Mouse (Mus musculus) bone marrow macrophage, adult 2 months (primary cell): ENCODE results near the gene Art2b. TPM values are rescaled to one million over a fixed set of nuclear protein-coding genes. Genes with fewer than 3 reads are reported as not detected.
"Not testable (repeated sequence)": the region's sequence is repeated elsewhere in the genome, so short reads cannot be mapped to it uniquely, and the experiment has no call there.

Source experiments
- H3K27ac ChIP-seq: 2 replicates; pipeline ENCODE4 v1.5.1; 2012; ENCODE audit warnings: low read depth, low read length; ENCODE audit not compliant: insufficient read depth
- H3K4me1 ChIP-seq: 2 replicates; pipeline ENCODE4 v1.6.1; 2012; ENCODE audit warnings: low read length; ENCODE audit not compliant: control insufficient read depth, insufficient read depth
- H3K4me3 ChIP-seq: 2 replicates; pipeline ENCODE4 v1.5.1; 2012; ENCODE audit warnings: mild to moderate bottlenecking, low read length, moderate library complexity; ENCODE audit not compliant: insufficient read depth
- CTCF ChIP-seq: IDR thresholded peaks from 2 replicates; pipeline ENCODE4 v1.5.1; 2012; ENCODE audit warnings: low read depth, mild to moderate bottlenecking, low read length, moderate library complexity
- POLR2A ChIP-seq: IDR thresholded peaks from 2 replicates; pipeline ENCODE4 v1.6.1; 2012; ENCODE audit warnings: mild to moderate bottlenecking, low read depth, low read length, borderline replicate concordance
- polyA plus RNA-seq: library from polyadenylated mRNA; stranded (reverse); fragments of >200 nt; gene quantifications from 2 replicates; pipeline ENCODE4 v1.2.4, GENCODE M21; 2012; ENCODE audit not compliant: missing spikeins, insufficient read depth, insufficient read length

Art2b gene
- polyA plus RNA-seq = not detected in 2 replicates

GRCm38 (mm10) chr7:101585408-101585807 lies at the start of gene Art2b:
Gene Art2b, minus strand, starts transcription at chr7:101585600.
- Histone ChIP-seq H3K4me1 (peaks cover 11% of the 10 kb centered on the region), H3K27ac (peak within 1 kb of the TSS; percentile 29; the same call in 1 of the 2 replicates), H3K4me3 (no peak within 1 kb of the TSS)
- no peak for TF ChIP-seq POLR2A

- no peaks in the 10 kb centered on the region for H3K4me1 ChIP-seq
- TF ChIP-seq POLR2A = no peak
- TF ChIP-seq CTCF = no peak
- H3K27ac ChIP-seq = no peak overlapping the region
- H3K4me3 ChIP-seq = no peak overlapping the region
Measured at GRCm38 (mm10) chr7:101634513-101634912, 49.1 kb upstream of the Art2b start.

- TF ChIP-seq CTCF (no peak), POLR2A (no peak)
- no peaks in the 10 kb centered on the region for H3K4me1 ChIP-seq
- H3K27ac ChIP-seq = no peak overlapping the region
- no peak overlapping the region for H3K4me3 ChIP-seq
Measured at GRCm38 (mm10) chr7:101633629-101634177, 48.3 kb upstream of the Art2b start.

DNA sequence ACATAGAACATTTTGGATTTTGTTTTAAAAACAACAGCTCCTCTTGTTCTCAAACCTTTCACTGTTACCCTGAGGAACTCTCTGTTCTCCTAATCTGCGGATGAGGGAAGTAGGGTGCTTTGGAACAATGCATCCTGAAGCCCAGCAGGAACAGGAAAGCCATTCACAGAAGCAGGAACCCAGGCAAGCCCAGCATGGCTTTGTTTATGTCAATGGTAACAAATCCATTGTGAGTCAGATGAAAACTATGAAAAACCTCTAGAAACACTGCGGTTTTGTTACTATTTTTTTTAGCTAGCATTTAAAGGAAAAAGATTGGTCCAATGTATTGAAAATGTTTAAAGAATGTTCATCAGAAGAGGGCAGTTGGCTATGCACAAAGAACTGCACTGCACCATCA lies 43.1 kb upstream of the Art2b start:
- no peak for TF ChIP-seq CTCF
- TF ChIP-seq POLR2A = no peak
- Histone ChIP-seq H3K4me3 (no peak overlapping the region), H3K27ac (no peak overlapping the region), H3K4me1 (0 out of 2 replicates have a peak, but pooled peaks cover 2% of the 10 kb centered on the region)

- H3K4me3 ChIP-seq, H3K4me1 ChIP-seq, H3K27ac ChIP-seq: not testable (repeated sequence)
Measured at GRCm38 (mm10) chr7:101627166-101627565, 41.8 kb upstream of the Art2b start.

- Histone ChIP-seq H3K4me3 (no peak overlapping the region), H3K27ac (no peak overlapping the region), H3K4me1 (peaks cover 6% of the 10 kb centered on the region)
- TF ChIP-seq CTCF (no peak), POLR2A (no peak)
Measured at GRCm38 (mm10) chr7:101624283-101624682, 38.9 kb upstream of the Art2b start.

DNA sequence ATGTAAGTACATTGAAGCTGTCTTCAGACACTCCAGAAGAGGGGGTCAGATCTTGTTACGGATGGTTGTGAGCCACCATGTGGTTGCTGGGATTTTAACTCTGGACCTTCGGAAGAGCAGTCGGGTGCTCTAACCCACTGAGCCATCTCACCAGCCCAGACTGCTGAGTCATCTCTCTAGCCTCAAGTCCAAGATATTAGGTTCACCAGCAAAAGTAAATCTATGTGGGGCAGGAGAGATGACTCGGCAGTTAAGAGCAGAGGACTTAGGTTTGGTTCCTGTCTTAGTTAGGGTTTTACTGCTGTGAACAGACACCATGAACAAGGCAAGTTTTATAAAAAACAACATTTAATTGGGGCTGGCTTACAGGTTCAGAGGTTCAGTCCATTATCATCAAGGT lies 36.5 kb upstream of the Art2b start:
- H3K27ac ChIP-seq, H3K4me3 ChIP-seq, H3K4me1 ChIP-seq: not testable (repeated sequence)

GRCm38 (mm10) chr7:101620373-101620772 lies 35.0 kb upstream of the Art2b start:
- no peak overlapping the region for H3K4me3 ChIP-seq
- no peak for TF ChIP-seq POLR2A
- TF ChIP-seq CTCF = peak; percentile 89
- no peak overlapping the region for H3K27ac ChIP-seq
- H3K4me1 ChIP-seq = peaks cover 6% of the 10 kb centered on the region

DNA sequence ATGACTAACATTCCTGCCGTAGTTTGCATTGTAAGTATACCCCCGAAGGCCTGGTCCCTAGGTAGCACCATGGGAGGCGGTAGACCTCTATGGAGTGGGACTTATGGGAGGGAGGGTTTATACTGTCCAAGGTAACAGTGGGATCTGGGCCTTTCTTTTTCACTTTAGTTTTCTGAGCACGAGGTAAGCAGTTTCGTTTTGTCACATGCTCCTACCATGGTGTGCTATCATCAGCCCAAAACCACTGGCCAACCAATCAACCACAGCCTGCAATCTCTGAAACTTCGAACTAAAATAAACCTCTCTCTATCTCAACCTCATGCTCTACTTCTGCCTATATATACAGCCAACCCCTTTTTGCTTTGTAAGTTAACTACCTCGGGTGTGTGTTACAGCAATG lies 32.9 kb upstream of the Art2b start:
- no peak overlapping the region for H3K4me3 ChIP-seq
- peaks cover 4% of the 10 kb centered on the region for H3K4me1 ChIP-seq
- no peak overlapping the region for H3K27ac ChIP-seq
- no peak for TF ChIP-seq CTCF
- no peak for TF ChIP-seq POLR2A

GRCm38 (mm10) chr7:101617438-101618165 lies 32.2 kb upstream of the Art2b start:
- Histone ChIP-seq H3K27ac (no peak overlapping the region), H3K4me3 (no peak overlapping the region), H3K4me1 (peaks cover 4% of the 10 kb centered on the region)
- TF ChIP-seq POLR2A (no peak), CTCF (no peak)

DNA sequence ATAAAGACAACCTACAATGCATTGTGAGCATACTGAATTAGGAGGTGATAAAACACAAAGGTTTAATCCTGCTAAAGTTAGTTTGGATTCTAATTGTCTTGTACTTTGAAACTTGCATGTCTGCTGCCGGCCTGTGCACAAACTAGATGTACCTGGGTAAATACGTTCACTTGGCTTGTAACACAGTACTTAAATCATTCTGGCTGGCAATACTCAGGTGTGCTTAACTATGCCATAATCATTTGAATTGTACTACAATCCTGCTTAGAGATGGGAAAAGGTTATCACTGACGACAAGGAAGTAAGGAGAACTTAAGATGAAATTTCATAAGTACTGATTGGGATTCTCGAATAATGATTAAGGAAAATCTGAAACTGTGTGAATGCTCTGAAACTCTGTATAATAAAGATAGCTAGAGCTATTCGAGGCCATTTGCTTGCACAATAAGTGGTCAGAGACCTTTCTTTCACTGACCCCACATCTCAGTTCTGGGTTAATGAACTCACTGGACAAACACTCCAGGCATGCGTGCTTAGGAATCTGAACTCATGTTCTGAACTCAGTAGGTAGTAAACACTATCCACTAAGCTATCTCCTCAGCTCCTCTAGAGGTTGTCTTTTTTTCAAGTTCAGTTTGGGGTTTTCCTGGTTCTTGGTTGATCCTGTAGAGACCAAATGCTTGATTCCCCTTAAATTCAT lies 30.9 kb upstream of the Art2b start:
- Histone ChIP-seq H3K4me3 (no peak overlapping the region), H3K4me1 (peaks cover 4% of the 10 kb centered on the region), H3K27ac (no peak overlapping the region)
- TF ChIP-seq POLR2A (no peak), CTCF (no peak)
